Mouse (Mus musculus): Measurements from ENCODE around the gene Hmgn2.

Gene Hmgn2

DNA sequence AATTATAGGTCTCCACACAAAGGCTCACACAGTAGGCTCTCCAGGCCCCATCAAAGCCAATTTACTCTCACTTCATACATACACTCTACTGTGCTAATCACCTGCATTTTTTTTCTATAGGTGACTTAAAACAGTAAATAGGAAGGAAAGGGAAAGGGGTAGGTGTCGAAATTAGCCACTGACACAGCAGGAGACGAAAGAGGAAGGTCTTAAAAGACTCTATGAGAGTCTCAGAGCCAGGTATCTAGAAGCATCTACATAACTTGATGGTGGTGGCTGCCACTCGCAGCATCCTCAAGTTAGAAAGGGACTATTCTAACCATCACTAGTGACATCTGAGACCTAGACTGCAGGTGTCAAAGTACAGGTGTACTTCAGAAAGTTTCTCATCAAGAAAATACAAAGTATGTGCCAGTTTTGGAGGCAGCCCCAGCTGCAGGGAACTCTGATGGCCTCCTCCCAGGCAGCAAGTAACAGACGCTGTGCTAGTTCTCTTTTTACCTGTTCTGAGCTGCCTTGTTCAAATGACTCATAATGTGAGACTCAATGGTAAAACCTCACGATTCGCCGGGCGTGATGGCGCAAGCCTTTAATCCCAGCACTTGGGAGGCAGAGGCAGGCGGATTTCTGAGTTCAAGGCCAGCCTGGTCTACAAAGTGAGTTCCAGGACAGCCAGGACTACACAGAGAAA, 9.7 kb upstream of the Hmgn2 start:
- no peak for DNase-seq (ENCODE audit: extremely low spot score)

- no peak for DNase-seq (ENCODE audit: extremely low spot score)
Observed at GRCm38 (mm10) chr4:133971741-133972140, 3.3 kb upstream of the Hmgn2 start.

DNA sequence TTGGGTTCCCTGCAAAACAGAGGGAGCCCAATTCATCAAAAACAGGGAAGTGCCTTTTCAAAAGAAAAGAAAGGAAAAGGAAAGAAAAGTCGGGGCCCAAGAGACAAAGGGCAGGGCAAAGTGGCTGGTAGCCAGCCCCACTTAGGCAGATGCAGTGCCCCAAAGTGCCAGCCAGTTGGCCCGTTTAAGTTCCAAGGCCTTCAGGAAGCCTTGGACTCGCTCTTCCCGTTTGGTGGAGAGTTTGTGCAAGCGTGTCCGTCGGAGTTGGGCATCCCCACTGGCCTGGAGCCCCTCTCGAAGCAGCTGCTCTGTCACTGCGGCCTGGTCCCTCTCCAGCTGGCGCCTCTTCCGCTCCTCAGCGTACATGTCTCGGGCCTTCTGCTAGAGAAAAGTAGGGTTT, 2.4 kb upstream of the Hmgn2 start:
- no peak for DNase-seq (ENCODE audit: extremely low spot score)

GRCm38 (mm10) chr4:133970196-133970595, 1.7 kb upstream of the Hmgn2 start:
- DNase-seq (ENCODE audit: extremely low spot score): peak; percentile 35

DNA sequence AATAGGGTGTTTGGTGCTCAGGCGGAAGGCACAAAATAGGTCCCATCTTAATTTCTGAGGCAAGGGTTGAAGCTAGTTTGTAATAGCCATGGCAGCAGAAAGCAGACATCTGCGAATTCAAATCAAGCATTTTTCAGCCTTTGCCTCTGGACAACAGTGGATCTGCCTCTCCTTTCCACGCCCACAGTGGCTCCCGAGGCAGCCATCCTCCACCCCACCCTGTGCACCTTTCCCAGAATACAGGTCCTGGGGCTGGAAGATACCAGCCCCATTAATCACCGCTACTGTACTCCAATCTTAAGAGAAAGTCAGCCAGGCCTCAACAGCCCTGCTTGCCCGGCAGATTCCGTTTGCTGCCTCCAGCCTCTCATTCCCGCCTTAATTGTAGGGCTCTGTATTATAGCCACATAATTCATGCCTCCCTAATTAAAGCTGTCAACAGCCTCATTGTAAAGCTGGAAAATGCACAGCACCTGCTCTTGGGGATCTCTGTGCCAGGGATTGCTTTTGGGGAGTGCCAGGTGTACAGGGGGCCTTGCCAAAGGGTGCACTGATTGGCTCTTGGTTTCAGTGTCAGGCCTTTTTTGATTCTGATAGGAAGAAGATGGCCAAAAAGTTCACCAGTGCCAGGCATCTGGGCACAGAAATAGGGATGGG, 792 bp upstream of the Hmgn2 start:
- peak; percentile 27 for DNase-seq (ENCODE audit: extremely low spot score)

GRCm38 (mm10) chr4:133967866-133968149, 642 bp downstream of the Hmgn2 start:
- DNase-seq (ENCODE audit: extremely low spot score): peak; percentile 97

GRCm38 (mm10) chr4:133967138-133967865, 1.1 kb downstream of the Hmgn2 start:
- peak; percentile 94 for DNase-seq (ENCODE audit: extremely low spot score)

GRCm38 (mm10) chr4:133966271-133966940, 2.0 kb downstream of the Hmgn2 start:
- no peak for DNase-seq (ENCODE audit: extremely low spot score)

- no peak for DNase-seq (ENCODE audit: extremely low spot score)
Observed at GRCm38 (mm10) chr4:133962566-133962965, 5.9 kb downstream of the Hmgn2 start.

- DNase-seq (ENCODE audit: extremely low spot score): no peak
Observed at GRCm38 (mm10) chr4:133958884-133959283, 9.6 kb downstream of the Hmgn2 start.

DNA sequence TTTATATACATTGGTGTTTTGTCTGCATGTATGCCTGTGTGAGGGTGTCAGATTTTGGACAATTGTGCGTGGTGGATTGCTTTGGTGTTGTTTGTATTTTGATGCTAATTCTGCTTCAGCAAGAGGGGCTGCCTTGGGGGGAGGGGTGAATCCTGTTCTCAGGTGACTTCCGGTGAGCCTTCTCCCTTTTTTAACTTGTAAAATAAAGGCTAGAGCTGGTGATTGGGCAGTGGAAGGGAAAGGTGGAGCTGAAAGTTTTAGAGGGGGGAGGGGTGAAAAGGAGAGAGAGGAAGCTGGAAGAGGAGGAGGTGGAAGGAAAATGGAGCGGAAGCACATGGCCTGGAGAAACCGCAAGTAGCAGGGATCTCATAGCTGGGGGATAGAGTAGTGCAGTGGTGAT, 12.1 kb downstream of the Hmgn2 start:
- no peak for DNase-seq (ENCODE audit: extremely low spot score)

DNA sequence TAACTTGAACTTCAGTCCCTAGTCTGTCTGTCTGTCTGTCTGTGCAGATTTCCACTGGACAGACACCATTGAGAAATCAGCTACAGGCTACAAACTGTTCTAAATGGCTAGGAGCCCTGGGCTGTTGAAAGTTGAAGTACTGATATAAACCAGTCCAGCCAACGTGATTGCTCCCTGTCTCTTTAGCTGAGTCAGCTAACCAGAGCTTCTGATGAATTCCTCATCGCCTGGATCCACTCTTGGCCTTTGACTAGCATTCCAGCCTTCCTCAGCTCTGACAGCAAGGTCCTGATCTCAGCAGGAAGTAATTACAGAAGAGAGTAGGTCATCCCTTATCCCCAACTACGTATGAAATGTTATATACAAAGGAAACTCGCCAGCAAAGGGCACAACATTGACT, 21.7 kb downstream of the Hmgn2 start:
- DNase-seq (ENCODE audit: extremely low spot score): no peak

DNA sequence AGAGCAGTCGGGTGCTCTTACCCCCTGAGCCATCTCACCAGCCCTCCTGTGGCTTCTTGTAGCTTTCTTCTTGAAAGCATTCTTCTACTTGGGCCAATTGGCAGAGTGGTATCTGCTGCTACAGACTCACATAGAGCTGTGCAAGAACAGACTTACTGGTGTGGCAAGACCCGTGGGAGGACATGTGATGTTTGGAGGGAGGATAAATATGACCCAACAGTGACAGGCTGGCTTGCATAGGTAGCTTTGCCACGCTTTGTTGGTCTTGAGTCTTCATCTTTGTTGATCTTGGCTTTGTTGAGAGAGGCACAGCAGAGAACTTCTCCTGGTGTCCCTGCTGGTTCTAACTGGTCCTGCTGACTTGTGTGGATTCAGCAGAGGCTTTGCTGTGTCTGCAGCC, 24.7 kb downstream of the Hmgn2 start:
- DNase-seq (ENCODE audit: extremely low spot score): no peak

DNA sequence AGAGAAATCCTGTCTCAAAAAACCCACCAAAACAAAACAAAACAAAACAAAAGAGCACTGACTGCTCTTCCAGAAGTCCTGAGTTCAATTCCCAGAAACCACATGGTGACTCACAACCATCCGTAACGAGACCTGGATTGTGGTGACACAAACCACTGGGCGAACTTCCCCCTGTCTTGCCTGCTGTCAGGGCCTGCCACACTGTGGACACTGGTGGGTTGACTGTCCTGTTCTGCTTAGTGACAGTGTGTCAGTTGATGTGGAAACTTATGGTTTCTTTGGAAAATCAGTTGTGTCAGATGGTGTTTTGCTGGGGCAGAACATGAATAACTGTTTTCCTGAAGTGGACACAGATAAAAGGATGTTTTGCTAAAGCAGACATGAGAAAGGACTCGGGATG, 25.8 kb downstream of the Hmgn2 start:
- no peak for DNase-seq (ENCODE audit: extremely low spot score)

DNA sequence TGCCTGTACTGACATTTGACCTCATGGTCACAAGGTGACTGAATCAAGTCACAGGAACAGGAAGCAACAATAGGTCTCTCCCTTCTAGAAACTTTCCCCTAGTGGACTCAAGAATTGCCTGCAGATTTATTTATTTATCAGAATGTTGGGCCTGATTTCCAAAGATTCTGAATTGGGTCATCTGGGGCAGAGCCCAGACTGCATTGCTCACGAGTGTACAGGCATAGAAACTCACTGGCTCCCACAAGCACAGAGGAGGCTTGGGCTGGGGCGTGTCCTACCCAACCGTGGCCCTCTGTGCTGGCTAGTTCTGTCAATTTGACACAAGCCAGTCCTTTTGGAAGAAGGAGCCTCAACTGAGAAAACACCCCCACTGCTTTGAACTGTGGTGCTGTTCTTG, 26.9 kb downstream of the Hmgn2 start:
- DNase-seq (ENCODE audit: extremely low spot score): no peak

GRCm38 (mm10) chr4:133940386-133941260, 27.8 kb downstream of the Hmgn2 start:
- no peak for DNase-seq (ENCODE audit: extremely low spot score)

DNA sequence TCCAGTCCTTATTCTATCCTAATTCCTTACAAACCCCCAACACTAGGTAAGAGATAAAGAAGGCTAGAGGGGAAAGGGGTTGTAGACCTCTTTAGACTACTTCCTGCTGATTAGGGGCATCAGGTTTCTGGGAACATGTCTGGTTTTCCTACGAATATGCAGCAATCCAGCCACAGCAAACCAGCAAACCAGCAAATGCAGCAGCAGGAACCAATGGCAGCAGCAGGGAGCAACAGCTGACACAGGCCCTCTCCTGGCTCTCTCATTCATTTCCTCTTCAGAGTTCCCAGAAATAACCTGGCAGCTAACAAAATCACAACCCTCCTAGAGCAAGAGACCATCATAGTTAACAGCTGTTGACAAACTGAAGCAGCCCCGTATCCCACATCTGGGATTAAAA, 30.4 kb downstream of the Hmgn2 start:
- no peak for DNase-seq (ENCODE audit: extremely low spot score)

- no peak for DNase-seq (ENCODE audit: extremely low spot score)
Observed at GRCm38 (mm10) chr4:133931785-133932184, 36.7 kb downstream of the Hmgn2 start.

GRCm38 (mm10) chr4:133931349-133931748, 37.1 kb downstream of the Hmgn2 start:
- no peak for DNase-seq (ENCODE audit: extremely low spot score)

DNA sequence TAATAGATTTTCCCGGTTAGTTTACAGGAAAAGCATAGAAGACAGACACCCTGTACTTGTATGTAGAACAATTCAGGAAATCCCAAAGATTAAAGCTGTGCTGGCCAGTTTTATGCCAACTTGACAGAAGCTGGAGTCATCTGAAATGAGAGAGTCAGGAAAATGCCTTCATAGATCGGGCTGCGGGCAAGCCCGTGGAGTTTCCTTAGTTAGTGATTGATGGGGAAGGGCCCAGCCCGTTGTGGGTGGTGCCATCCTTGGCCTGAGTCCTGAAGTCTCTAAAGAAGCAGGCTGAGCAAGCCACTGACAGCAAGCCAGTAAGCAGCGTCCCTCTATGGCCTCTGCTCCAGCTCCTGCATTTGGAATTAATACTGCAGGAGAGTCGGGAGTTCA, 39.2 kb downstream of the Hmgn2 start:
- DNase-seq (ENCODE audit: extremely low spot score): no peak

DNA sequence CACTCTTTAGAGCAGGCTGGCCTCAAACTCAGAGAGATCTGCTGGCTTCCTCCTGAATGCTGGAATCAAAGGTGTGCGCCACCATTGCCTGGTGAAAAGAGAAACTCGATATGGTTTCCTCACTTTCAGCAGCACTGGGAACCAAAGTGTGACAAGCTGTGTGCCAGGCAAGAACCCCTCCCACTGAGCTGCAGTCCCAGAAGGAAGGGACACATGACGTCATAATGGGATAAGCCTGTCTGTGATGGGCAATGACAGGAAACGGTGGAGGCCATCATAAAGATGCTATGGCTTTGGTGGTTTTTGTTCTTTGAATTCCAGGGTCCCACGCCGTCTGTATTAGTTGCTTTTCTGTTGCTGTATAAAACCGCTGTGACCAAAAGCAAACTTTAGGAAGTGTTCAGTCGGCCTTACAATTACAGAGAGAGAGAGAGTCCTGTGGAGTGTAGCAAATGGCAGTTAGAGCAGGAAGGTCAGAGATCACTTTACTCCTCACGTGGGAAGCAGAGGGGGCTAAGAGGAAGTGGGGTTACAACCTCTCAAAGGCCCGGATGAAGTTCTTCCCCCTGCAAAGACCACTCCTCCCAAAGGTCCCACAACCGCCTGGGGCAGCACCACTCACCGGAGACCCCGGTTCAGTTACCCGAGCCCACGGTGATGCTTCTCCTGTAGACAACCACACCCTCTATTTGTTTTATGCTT, 39.7 kb downstream of the Hmgn2 start:
- DNase-seq (ENCODE audit: extremely low spot score): peak; percentile 49
